Mouse (Mus musculus): ENCODE data around the gene Dnaaf3.

Dnaaf3 gene

GRCm38 (mm10) chr7:4521231-4522003, 10.8 kb downstream of the Dnaaf3 start:
- no peak for DNase-seq

GRCm38 (mm10) chr7:4518487-4518886, 13.8 kb downstream of the Dnaaf3 start:
- DNase-seq, result no peak

GRCm38 (mm10) chr7:4516332-4517050, 15.8 kb downstream of the Dnaaf3 start, which contains the start of gene Tnnt1:
Gene Tnnt1 (minus strand): TSS chr7:4516382.
- DNase-seq, result no peak

- no peak for DNase-seq
Observed at GRCm38 (mm10) chr7:4515853-4516252, 16.4 kb downstream of the Dnaaf3 start.

GRCm38 (mm10) chr7:4513829-4514712, 18.2 kb downstream of the Dnaaf3 start:
- DNase-seq, result no peak

- DNase-seq, result no peak
Observed at GRCm38 (mm10) chr7:4513236-4513635, 19.0 kb downstream of the Dnaaf3 start.

GRCm38 (mm10) chr7:4511489-4512224, 20.6 kb downstream of the Dnaaf3 start:
- no peak for DNase-seq

GRCm38 (mm10) chr7:4509863-4510608, 22.2 kb downstream of the Dnaaf3 start:
- DNase-seq, result peak; percentile 41

GRCm38 (mm10) chr7:4508739-4509116, 23.5 kb downstream of the Dnaaf3 start:
- DNase-seq, result no peak

GRCm38 (mm10) chr7:4508062-4508738, 24.1 kb downstream of the Dnaaf3 start:
- peak; percentile 43 for DNase-seq

GRCm38 (mm10) chr7:4507220-4507619, 25.0 kb downstream of the Dnaaf3 start:
- DNase-seq, result no peak

GRCm38 (mm10) chr7:4504646-4505435, 27.4 kb downstream of the Dnaaf3 start:
- no peak for DNase-seq

- no peak for DNase-seq
Observed at GRCm38 (mm10) chr7:4503858-4504257, 28.4 kb downstream of the Dnaaf3 start.

- no peak for DNase-seq
Observed at GRCm38 (mm10) chr7:4503100-4503499, 29.2 kb downstream of the Dnaaf3 start.

- DNase-seq, result peak; percentile 87
Observed at GRCm38 (mm10) chr7:4502421-4503090, 29.7 kb downstream of the Dnaaf3 start.

- DNase-seq, result peak; percentile 97
Observed at GRCm38 (mm10) chr7:4501558-4502397, 30.5 kb downstream of the Dnaaf3 start, which contains the start of gene Ppp1r12c. Gene Ppp1r12c (minus strand): TSS chr7:4501680.

GRCm38 (mm10) chr7:4500892-4501471, 31.3 kb downstream of the Dnaaf3 start:
- DNase-seq, result peak; percentile 65

GRCm38 (mm10) chr7:4499034-4499433, 33.2 kb downstream of the Dnaaf3 start:
- no peak for DNase-seq

All from right cerebral cortex, adult 18-20 months (tissue).